Mouse (Mus musculus) thymus, adult 2 months (tissue): ENCODE measurements around the gene Per2. TPM values are rescaled to one million over a fixed set of nuclear protein-coding genes. Genes with fewer than 3 reads are reported as not detected.

Source experiments
- DNase-seq: peaks from one replicate; pipeline ENCODE4 v3.0.0; 2021
- H3K27ac ChIP-seq: fragments of 200-500 bp; 2 replicates; pipeline ENCODE4 v1.5.1; 2012; ENCODE audit warnings: low read length, control low read depth; ENCODE audit not compliant: control insufficient read depth, insufficient read depth
- H3K27me3 ChIP-seq: fragments of 200-500 bp; 2 replicates; pipeline ENCODE4 v1.6.1; 2012; ENCODE audit warnings: mild to moderate bottlenecking, low read length, moderate library complexity, mixed read lengths; ENCODE audit not compliant: control insufficient read depth, insufficient read depth
- H3K36me3 ChIP-seq: fragments of 200-500 bp; 2 replicates; pipeline ENCODE4 v1.6.1; 2012; ENCODE audit warnings: mild to moderate bottlenecking, low read length, moderate library complexity; ENCODE audit not compliant: control insufficient read depth, insufficient read depth
- H3K4me1 ChIP-seq: fragments of 200-500 bp; replicated peaks from 2 replicates; pipeline ENCODE4 v1.6.1; 2012; ENCODE audit warnings: low read length; ENCODE audit not compliant: control insufficient read depth, insufficient read depth
- H3K4me3 ChIP-seq: fragments of 200-500 bp; 2 replicates; pipeline ENCODE4 v1.5.1; 2012; ENCODE audit warnings: mild to moderate bottlenecking, low read length, control low read depth, moderate library complexity; ENCODE audit not compliant: control insufficient read depth, insufficient read depth
- CTCF ChIP-seq: fragments of 200-500 bp; IDR thresholded peaks from 2 replicates; pipeline ENCODE4 v1.5.1; 2012; ENCODE audit warnings: mild to moderate bottlenecking, control low read depth, low read length, moderate library complexity, borderline replicate concordance; ENCODE audit not compliant: control insufficient read depth, poor library complexity, insufficient read depth; ENCODE audit errors: extremely low read depth
- POLR2A ChIP-seq: fragments of 200-500 bp; IDR thresholded peaks from 2 replicates; pipeline ENCODE4 v1.6.1; 2012; ENCODE audit warnings: mild to moderate bottlenecking, low read length, control low read depth, moderate library complexity; ENCODE audit not compliant: control insufficient read depth, poor library complexity, insufficient read depth; ENCODE audit errors: extremely low read depth
- WGBS: fragments of 180-500 bp; shearing (Covaris S2); methylation state at CpG from one replicate; pipeline ENCODE4 v1.1.7; 2018; 5-methylcytosine and 5-hydroxymethylcytosine counted together
- polyA plus RNA-seq: library from polyadenylated mRNA; depleted of rRNA; stranded (reverse); fragments of >200 nt; gene quantifications from 2 replicates; pipeline ENCODE4 v1.2.3, GENCODE M21; 2012; rRNA removed

Per2 gene
- polyA plus RNA-seq: 3.3 and 3.4 TPM in 2 replicates

DNA sequence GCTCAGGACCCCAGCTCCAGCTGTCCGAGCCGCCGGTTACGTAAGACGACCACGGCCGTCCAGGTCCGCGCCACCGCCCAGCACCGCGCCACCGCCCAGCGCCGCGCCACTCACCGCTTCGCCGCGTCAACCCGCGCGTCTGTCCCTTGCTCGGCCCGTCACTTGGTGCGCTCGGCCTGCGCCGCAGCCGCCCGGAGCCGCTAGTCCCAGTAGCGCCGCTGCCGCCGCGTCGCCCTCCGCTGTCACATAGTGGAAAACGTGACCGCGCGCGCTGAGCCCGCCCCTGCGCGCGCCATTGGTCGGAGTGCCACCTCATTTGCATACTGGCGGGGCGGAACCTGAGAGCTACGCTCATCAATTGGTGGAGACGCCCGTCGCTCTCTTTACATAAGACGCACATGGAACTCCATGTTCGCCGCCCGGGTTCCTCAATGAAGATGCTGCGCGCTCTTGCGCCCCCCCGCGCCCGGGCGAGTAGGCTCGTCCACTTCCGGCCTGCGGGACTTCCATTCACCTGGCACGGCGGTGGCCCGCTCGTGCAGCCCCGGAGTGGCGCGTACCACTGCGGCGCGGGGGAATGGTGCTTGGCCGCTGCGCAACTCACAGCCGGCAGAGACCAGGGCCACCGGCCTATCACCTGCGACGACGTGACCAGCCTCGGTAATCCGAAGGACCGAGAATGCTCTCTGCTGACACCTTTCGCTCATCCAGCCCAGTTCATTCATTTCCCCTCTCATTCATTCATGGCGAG is at the start of gene Per2:
Gene Per2, minus strand, starts transcription at position 266 of the 751 bp plus-strand sequence.
- Histone ChIP-seq H3K36me3 (no peaks in the 10 kb centered on the region), H3K4me1 (peaks cover 13% of the 10 kb centered on the region), H3K27ac (no peak within 1 kb of the TSS), H3K4me3 (peak within 1 kb of the TSS; percentile 51), H3K27me3 (no peaks in the 10 kb centered on the region)
- DNase-seq: peak; percentile 100
- 0 out of 2 replicates have a peak, but pooled peaks have one; percentile 25 for TF ChIP-seq POLR2A
- peak; percentile 53; the same call in 1 of the 2 replicates for TF ChIP-seq CTCF
- under 1% methylated on average over 91 of the region's 91 CpGs for WGBS

DNA sequence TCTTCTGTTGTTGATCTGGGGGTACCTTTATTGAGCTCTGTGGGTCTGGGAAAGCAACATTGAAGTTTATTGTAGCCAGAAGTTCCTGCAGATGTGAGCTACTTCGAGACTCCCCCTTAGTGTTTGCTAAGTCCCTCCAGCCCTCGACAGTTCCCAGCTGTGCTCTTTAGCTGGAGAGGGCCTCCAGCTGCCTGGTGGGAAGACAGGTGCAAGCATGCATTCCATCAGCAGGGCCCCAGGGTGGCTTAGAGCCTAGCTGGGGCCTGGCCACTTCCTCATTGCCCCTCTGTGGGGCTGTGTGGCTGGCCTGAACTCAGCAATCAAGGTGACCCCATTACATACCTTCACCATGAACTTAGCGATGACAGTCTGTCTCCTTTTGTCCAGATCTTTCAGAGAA is 45.5 kb upstream of the Per2 start:
- no peak overlapping the region for H3K4me3 ChIP-seq
- no peaks in the 10 kb centered on the region; the same call in 1 of the 2 replicates for H3K4me1 ChIP-seq
- no peaks in the 10 kb centered on the region for H3K27me3 ChIP-seq
- no peak for DNase-seq
- TF ChIP-seq CTCF: no peak
- TF ChIP-seq POLR2A: no peak
- 57% methylated on average over 3 of the region's 3 CpGs for WGBS
- H3K27ac ChIP-seq: no peak overlapping the region
- H3K36me3 ChIP-seq: 0 out of 2 replicates have a peak, but pooled peaks cover 4% of the 10 kb centered on the region

DNA sequence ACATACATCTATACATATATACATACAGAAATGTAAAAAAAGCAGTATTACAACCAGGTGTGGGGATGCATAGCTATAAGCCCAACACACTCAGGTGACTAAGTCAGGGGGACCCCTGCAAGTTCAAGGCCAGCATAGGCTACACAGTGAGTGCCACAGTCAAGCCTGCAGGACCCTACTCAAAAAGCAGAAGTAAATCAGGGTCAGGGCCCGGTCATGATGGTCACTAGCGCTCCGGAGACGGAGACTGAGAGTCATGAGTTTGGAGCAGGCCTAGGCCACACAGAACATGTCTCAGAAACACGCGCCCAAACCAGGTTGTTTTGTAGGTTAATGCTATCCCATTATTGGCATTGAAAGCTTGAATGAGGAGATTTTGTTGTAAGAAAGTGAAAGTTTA is 39.5 kb upstream of the Per2 start:
- Histone ChIP-seq H3K27ac (no peak overlapping the region), H3K27me3 (no peaks in the 10 kb centered on the region), H3K36me3 (0 out of 2 replicates have a peak, but pooled peaks cover 4% of the 10 kb centered on the region), H3K4me1 (peaks cover 10% of the 10 kb centered on the region), H3K4me3 (no peak overlapping the region)
- DNase-seq: no peak
- 96% methylated on average over 6 of the region's 6 CpGs for WGBS
- TF ChIP-seq CTCF: no peak
- TF ChIP-seq POLR2A: no peak

- Histone ChIP-seq H3K27me3 (no peaks in the 10 kb centered on the region), H3K36me3 (no peaks in the 10 kb centered on the region), H3K4me1 (peaks cover 10% of the 10 kb centered on the region), H3K4me3 (peak overlapping the region; percentile 68), H3K27ac (no peak overlapping the region)
- WGBS: 77% methylated on average over 5 of the region's 5 CpGs
- TF ChIP-seq CTCF (no peak), POLR2A (no peak)
- no peak for DNase-seq
Observed at GRCm38 (mm10) chr1:91495321-91495720, 36.2 kb upstream of the Per2 start.

GRCm38 (mm10) chr1:91494457-91495140 is 35.5 kb upstream of the Per2 start, which contains the start of gene Traf3ip1:
Gene Traf3ip1 (plus strand): TSS chr1:91494647.
- peak; percentile 92 for DNase-seq
- Histone ChIP-seq H3K4me3 (peak within 1 kb of the TSS; percentile 68), H3K4me1 (peaks cover 10% of the 10 kb centered on the region), H3K27me3 (no peaks in the 10 kb centered on the region), H3K36me3 (no peaks in the 10 kb centered on the region), H3K27ac (no peak within 1 kb of the TSS)
- under 1% methylated on average over 79 of the region's 79 CpGs for WGBS
- TF ChIP-seq CTCF (peak; percentile 50; the same call in 1 of the 2 replicates), POLR2A (peak; percentile 57; the same call in 1 of the 2 replicates)

GRCm38 (mm10) chr1:91493938-91494337 is 34.8 kb upstream of the Per2 start:
- Histone ChIP-seq H3K4me1 (peaks cover 10% of the 10 kb centered on the region), H3K27me3 (no peaks in the 10 kb centered on the region), H3K27ac (no peak overlapping the region), H3K4me3 (no peak overlapping the region), H3K36me3 (no peaks in the 10 kb centered on the region)
- 36% methylated on average over 3 of the region's 3 CpGs for WGBS
- TF ChIP-seq CTCF: no peak
- no peak for TF ChIP-seq POLR2A
- no peak for DNase-seq
